Mouse (Mus musculus) layer of hippocampus, postnatal 14 days (tissue): Measurements from ENCODE around the gene Tnfaip3. TPM values are rescaled to one million over a fixed set of nuclear protein-coding genes. Genes with fewer than 3 reads are reported as not detected.

Experiments
- DNase-seq, 2 experiments: peaks; one replicate each; pipeline ENCODE4 v3.0.0; 2021 to 2022; ENCODE audit warnings: low spot score in 2 of 2, mixed read lengths in 1 of 2
- total RNA-seq, 2 experiments: library from RNA; stranded (reverse); gene quantifications; 2 replicates each; pipeline ENCODE4 v1.2.3; 2021

The Tnfaip3 gene
- total RNA-seq, 2 experiments from 2014 or later, result 4.5 to 4.6 TPM

DNA sequence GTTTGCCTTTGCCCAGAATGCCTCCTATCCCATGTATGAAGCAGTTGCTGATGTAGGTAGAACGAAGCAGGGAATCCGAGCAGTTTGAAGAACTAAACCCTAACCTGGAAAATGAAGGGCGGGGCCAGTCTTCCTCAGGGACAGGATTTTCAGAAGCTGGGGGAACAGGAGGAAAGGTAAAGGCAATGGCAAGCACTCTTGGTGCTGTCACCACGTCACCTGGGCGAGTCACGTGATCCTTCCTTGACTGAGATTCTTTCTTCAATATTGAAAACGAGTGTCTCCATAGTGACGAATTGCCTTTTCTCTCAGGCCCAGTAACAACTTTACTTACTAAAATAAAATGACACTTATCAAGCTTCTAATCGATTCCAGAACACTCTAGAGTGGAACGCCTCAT is 48.6 kb downstream of the Tnfaip3 start:
- no peak for DNase-seq

DNA sequence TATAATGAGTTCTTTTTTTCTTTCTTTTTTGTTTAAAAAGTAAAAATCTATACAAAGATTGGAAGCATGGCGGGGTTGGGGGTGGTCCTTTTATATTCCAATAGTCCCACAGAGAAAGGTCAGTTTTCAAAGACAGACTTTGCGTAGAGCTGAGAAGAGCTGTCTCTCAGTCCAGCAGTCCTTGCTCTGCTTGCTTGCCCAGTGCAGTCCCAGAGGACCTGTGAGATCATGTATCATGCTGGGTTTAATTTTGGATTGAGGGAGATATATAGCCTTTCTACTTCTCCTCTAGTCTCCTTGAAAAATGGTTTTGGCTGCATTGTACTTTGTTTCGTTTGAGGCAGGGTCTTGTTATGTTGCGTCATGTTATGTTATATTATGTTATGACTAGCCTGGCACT is 49.9 kb downstream of the Tnfaip3 start:
- no peak for DNase-seq

DNA sequence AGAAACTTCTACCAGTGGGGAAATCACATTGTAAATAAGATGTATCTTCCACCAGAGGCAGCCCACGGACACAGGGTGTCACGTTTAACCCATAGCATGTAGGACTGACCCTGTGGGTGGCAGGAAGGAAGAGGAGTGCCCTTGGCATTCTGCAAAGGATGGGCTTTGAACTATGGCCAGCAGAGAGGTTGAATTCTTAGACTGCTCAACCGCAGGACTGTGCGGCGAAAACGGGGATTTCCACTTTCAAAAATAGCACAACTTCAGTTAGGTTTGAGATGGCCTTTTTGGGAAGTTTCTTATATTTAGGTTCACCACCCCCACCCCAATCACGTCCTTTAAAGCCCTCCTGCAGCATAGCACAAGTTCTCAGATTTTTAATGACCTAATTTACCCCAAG is 50.6 kb downstream of the Tnfaip3 start:
- no peak for DNase-seq

DNA sequence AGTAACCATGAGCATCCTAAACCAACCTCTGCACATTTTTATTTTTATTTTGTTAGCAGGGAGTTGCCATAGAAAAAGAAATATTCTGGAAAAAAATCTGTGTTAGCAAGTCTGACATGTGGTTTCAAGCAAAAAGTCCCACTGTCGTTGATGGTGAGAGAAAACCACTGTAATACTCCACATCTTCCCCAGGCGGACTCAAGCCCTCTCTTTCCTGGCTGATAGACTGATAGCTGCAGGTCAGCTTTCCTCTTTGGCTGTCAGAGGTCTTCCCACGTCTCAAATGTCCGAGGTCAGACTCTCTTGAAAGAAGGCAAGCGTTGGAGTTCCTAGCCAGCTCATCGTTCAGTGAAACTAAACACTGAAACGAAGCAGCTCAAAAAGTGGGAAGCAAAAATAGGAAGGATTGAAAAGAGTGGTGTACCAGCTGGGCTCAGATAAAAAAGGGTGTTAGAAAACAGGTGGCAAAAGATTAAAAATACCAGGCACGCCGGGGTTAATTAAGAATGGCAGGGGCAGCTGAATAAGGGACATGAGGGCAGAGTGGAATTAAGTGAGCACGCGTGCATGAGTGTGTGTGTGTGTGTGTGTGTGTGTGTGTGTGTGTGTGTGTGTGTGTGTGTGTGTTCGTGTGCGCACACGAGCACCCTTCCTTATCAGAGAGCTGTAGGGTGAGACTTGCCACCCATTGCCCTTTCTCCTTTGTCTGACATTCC is 55.5 kb downstream of the Tnfaip3 start:
- DNase-seq, result no peak

DNA sequence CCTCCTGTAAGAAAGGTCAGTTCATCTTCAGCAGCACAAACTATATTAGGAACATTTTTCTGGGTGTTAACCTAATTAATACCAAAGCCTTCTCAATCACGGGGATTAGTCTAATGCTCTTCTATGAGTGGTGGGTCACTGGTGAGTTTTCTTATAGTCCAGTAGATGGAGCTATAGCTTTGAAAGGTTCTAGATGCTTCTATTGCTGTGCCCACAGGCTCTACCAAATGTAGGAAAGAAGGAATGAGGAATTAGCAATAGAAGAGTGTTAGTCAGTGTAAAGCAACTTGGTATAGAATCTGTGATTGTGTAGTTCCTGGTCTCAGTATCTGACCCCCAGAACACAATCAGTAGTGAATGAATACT is 61.8 kb downstream of the Tnfaip3 start:
- peak in 1 of 2 experiments; percentile 48 for DNase-seq

DNA sequence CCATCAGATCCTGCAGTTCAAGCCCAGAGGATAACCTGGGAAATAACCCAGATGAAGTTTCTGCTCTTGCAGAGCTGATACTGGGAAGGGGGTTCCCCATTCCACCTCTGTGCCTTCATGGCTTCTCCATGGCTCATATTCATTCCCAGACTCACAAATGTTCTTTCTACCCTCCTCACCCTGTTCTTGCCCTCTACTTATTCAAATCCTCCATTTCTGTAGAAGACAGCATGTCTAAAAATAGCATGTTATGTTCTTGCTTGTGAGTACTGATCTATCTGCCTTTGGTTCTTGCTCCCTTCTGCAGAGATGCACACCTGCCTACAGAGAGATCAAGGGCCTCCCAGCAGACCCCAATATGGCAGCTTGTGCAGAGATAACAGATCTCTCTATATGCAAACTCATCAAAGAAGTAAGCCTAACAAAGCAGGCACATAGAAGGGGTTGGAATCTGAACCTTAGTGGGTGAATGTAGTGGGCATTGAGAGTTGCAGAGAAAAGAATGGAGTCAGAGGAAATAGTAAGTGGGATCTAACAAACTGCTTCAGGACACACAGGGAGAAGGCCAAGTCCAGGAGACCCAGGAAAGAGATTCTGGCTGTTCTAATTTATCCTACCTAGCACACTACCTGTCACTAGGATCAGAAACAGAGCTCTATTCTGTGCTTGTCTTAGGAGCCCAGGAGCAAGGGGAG is 62.3 kb downstream of the Tnfaip3 start:
- no peak for DNase-seq

Other genes starting within 250 kb of the Tnfaip3 start
- gene Gm4922, start 228.9 kb downstream of the Tnfaip3 start, total RNA-seq, result not detected
- 1 to 10 TPM; 3.6 to 6.0 TPM for gene Perp, start 170.6 kb downstream of the Tnfaip3 start, total RNA-seq